Mouse (Mus musculus) testis, adult 10 weeks (tissue): ENCODE data around the gene Gm10406. TPM values are rescaled to one million over a fixed set of nuclear protein-coding genes. Genes with fewer than 3 reads are reported as not detected.

Experiments used
- polyA plus RNA-seq: library from polyadenylated mRNA; stranded (reverse); fragments of 350-450 nt; fragmentation: Illumina TruSeq; extraction: RNeasy Lipid Tissue Mini Kit (QIAGEN cat#74804); gene quantifications from one replicate; pipeline ENCODE4 v1.2.3, GENCODE M21; 2014; ENCODE audit warnings: low read depth, low replicate concordance

Gm10406 gene
- 0.18 TPM for polyA plus RNA-seq

DNA sequence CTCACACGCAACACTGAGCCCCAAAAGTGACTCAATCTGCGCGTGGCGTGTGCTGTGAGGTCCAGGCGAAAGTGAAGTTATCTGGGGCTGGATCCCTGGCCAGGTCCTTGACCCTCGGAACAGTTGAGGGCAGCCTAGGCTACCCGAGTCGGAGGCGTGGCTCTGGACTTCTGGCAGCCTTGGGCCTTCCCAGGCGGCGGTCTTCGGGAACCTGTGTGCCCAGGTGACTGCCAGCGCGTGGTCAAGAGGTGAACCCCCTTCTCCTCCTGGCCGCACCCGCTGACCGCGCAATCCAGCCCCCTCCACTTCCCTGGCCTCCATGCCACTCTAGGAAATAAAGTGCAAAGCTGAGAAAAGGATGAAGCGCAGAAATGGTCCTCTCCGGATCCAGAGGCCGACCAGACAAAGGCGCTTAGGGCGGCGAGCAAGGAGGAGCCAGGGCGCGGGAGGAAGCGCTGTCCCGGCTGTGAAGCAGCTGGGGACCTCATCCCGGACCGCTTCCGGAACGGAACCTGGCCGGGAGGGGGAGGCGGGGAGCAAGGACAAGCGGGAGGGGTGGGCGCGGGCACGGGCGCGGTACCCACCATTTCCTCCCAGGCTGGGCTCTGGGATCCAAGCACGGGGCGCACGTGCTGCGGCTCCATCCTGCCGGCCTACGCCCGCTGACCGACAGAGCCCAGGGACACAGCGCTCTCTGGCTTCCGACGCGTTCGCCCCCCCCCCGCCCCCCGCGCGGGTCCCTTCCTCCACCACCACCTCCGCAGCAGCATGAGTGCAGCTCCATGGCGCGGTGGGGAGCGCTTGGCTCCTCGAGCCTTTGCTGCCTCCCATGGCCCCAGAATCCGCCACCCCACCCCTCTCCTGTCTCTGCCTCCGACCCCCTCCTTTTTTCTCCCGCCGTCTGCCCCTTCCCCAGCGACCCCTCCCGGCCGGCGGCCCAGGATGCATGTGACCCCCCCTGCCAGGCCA lies at the start of gene Gm10406:
Gene Gm10406 (minus strand): TSS at position 669 of the 969 bp plus-strand sequence.

DNA sequence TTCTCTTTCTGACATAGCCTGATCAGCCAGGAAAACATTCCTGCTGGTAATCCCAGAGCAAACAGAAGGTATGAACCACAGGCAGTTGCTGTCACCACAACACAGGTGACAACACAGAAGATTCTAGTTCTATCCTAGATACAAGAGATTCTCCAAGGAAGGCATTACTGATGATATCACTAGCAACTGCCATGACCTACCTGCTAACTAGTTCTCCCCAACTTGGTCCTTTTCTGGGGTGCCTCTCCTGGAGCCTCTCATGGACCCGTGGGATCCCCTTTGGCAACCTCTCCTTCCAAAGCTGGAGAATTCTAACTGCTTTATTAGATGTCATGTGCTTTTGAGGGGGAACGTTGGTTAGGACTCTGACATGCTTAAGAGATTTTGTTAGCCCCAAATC lies 17.6 kb upstream of the Gm10406 start, which contains the start of gene Gm3685:
Gene Gm3685 (minus strand): TSS at position 101 of the 400 bp plus-strand sequence.

DNA sequence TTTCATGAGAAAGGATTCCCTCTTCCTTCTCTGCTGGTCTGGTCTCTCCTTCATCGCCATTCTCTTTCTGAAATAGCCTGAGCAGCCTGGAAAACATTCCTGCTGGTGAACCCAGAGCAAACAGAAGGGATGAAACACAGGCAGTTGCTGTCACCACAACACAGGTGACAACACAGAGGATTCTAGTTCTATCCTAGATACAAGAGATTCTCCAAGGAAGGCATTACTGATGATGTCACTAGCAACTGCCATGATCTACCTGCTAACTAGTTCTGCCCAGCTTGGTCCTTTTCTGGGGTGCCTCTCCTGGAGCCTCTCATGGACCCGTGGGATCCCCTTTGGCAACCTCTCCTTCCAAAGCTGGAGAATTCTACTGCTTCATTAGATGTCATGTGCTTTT lies 53.5 kb downstream of the Gm10406 start, which contains the start of gene Gm6356:
Gene Gm6356 (minus strand): TSS at position 101 of the 400 bp plus-strand sequence.

Other genes with a start within 250 kb of the Gm10406 start
- gene Gm3642, start 187.1 kb downstream of the Gm10406 start, polyA plus RNA-seq: 7.2 TPM
- gene Gm3667, start 137.5 kb downstream of the Gm10406 start, polyA plus RNA-seq: 2.4 TPM
- gene Gm6356, start 53.6 kb downstream of the Gm10406 start, polyA plus RNA-seq: 5.9 TPM
- 25.4 TPM for gene Gm3685, start 17.5 kb upstream of the Gm10406 start, polyA plus RNA-seq
- 6.2 TPM for gene Gm3696, start 73.2 kb upstream of the Gm10406 start, polyA plus RNA-seq
- gene Gm6676, start 98.0 kb upstream of the Gm10406 start, polyA plus RNA-seq: 4.1 TPM
- gene Gm3512, start 147.1 kb upstream of the Gm10406 start, polyA plus RNA-seq: 4.8 TPM
- gene Gm16434, start 167.1 kb upstream of the Gm10406 start, polyA plus RNA-seq: 4.1 TPM
- not detected for gene Gm3727, start 237.3 kb upstream of the Gm10406 start, polyA plus RNA-seq